Mouse (Mus musculus): ENCODE results near the gene Armcx6. TPM values are rescaled to one million over a fixed set of nuclear protein-coding genes. Genes with fewer than 3 reads are reported as not detected.
"Not testable (repeated sequence)": the region's sequence is repeated elsewhere in the genome, so short reads cannot be mapped to it uniquely, and the experiment has no call there.

The Armcx6 gene
- polyA plus RNA-seq, 1 experiment from 2014 or later: 26.6 TPM

DNA sequence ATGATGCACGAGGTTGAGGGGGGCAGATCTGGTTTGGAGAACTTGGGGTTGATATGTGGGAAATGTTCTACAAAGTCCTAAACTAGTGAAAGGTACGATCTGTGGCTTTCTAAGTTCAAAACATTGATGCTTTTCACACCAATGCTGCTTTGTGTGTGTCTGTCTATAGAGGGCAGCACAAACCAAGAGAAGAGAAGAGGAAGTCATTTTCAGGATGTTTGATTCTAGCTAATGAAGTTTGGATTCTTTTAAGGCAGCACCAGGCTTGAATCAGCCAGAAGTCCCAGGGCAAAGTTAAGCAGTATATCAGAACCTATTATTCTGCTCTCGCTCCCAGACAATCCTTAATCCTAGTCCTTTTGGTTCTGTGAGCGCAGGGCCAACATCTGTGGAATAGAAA lies 21.4 kb downstream of the Armcx6 start:
- Histone ChIP-seq H3K27ac (no peak overlapping the region), H3K4me3 (no peak overlapping the region), H3K9ac (no peak overlapping the region), H3K27me3 (replicated peaks) (no peaks in the 10 kb centered on the region), H3K4me2 (replicated peaks) (no peak overlapping the region), H3K4me1 (no peaks in the 10 kb centered on the region), H3K9me3 (no peaks in the 10 kb centered on the region), H3K36me3 (no peaks in the 10 kb centered on the region)
- ATAC-seq (ENCODE audit: low FRiP score, low read depth): no peak
- 46% methylated on average over 4 of the region's 4 CpGs for WGBS

DNA sequence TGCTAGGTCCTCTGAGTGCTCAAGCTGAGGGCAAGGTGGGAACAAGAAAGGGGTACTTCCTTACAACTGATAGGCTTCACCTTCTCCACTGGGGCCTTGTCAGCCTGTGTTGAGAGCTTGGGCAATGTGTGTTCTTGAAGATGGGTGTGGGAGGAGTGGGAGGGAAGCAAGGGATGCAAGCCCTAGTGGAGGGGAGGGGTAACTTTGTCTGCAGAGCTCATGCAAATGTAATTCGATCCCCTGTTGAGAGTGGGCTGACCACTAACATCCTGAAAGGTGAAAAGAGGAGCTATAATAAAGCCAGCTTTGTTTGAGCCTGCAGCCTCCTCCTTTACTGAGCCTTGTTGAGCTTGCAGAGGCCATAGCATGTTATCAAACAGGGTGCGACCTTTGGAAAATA lies 27.5 kb downstream of the Armcx6 start:
- H3K4me2 ChIP-seq (replicated peaks); H3K4me1 ChIP-seq; H3K4me3 ChIP-seq; H3K36me3 ChIP-seq; ATAC-seq (ENCODE audit: low FRiP score, low read depth); H3K27me3 ChIP-seq (replicated peaks); H3K27ac ChIP-seq; H3K9ac ChIP-seq; H3K9me3 ChIP-seq: not testable (repeated sequence)
- WGBS: 14% methylated on average over 2 of the region's 2 CpGs

DNA sequence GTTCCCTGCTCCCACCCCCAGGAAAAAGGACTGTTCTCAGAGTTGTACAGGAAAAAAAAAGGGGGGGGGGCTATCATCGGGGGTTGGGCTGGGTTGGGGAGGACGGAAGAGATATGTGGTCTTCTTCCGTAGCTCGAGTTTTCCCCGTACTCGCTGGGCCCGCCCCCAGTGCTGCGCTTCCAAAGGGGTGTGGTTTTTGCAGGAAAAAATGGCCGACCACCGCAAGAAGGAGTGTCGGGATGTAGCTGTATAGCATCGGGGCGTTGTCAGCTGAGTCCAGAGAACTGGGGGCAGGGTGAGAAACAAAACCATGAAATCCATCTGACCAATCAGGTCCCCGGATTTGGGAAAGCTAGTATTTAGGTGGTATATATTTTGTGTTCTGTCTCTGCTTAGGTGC lies 32.7 kb downstream of the Armcx6 start:
- 25% methylated on average over 14 of the region's 14 CpGs for WGBS
- Histone ChIP-seq H3K4me1 (no peaks in the 10 kb centered on the region), H3K27me3 (replicated peaks) (no peaks in the 10 kb centered on the region), H3K9me3 (no peaks in the 10 kb centered on the region), H3K4me2 (replicated peaks) (peak overlapping the region; percentile 54), H3K9ac (peak overlapping the region; percentile 70), H3K27ac (peak overlapping the region; percentile 90; the same call in 1 of the 2 replicates), H3K4me3 (peak overlapping the region; percentile 47), H3K36me3 (peaks cover 10% of the 10 kb centered on the region)
- peak; percentile 82 for ATAC-seq (ENCODE audit: low FRiP score, low read depth)

DNA sequence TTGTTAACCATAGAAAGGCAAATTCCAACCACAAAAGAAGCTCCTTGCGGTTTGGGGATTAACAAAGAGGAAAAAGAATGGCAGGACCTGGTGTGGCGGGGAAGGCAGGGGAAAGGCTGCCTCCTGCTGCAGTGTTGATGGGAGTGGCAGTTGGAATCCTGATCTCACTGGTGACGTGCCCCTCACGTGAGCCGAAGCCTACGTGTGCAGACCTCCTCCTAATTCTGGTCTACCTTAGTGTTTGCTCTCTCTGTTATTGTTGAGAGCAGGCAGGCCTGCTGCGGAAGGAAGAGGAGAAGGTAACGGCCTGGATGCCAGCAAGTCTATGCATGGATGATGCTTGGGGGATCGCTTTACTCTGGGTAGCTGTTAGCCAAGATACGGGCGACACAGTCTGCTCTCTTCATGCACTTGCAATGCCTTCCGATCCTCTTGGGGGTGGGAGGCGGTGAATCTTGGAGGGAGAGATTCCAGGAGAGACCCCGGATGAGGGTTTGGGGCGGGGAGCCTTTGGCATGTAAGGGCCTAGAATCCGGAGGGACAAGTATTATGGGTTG lies 33.4 kb downstream of the Armcx6 start, which contains the start of gene Armcx1:
Gene Armcx1 (plus strand): TSS at position 212 of the 557 bp plus-strand sequence.
- Histone ChIP-seq H3K4me3 (peak within 1 kb of the TSS; percentile 47), H3K4me2 (replicated peaks) (peak within 1 kb of the TSS; percentile 54)

DNA sequence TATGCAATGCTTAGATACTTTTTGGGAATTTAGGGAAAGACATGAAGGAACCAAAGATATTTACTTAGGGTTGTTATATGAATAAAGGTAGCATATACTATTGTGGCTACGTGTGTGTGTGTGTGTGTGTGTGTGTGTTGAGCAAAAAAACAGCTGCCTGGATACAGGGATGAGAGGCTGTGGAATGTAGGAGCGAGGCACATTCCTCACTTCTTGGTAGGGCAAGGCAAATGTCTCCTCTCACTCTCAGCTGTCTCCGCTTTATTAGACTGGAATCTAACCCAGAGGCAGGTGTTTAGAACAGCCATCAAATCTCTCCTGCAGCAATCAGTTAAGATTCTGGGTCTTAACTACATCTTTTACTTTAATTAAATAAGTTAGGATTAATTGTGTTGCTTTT lies 34.4 kb downstream of the Armcx6 start:
- H3K27me3 ChIP-seq (replicated peaks): no peaks in the 10 kb centered on the region
- no peak for ATAC-seq (ENCODE audit: low FRiP score, low read depth)
- H3K27ac ChIP-seq: no peak overlapping the region
- no peak overlapping the region for H3K9ac ChIP-seq
- no peak overlapping the region for H3K4me3 ChIP-seq
- no peaks in the 10 kb centered on the region for H3K9me3 ChIP-seq
- H3K36me3 ChIP-seq: peaks cover 10% of the 10 kb centered on the region
- WGBS: 37% methylated on average over 3 of the region's 3 CpGs
- no peak overlapping the region for H3K4me2 ChIP-seq (replicated peaks)
- no peaks in the 10 kb centered on the region for H3K4me1 ChIP-seq

More for the DNA sequence above, 33.4 kb downstream of the Armcx6 start, which contains the start of gene Armcx1:
- H3K9ac ChIP-seq: peak within 1 kb of the TSS; percentile 70
- H3K27me3 ChIP-seq (replicated peaks): no peaks in the 10 kb centered on the region
- H3K9me3 ChIP-seq: no peaks in the 10 kb centered on the region
- peak; percentile 95 for ATAC-seq (ENCODE audit: low FRiP score, low read depth)
- 17% methylated on average over 16 of the region's 16 CpGs for WGBS
- H3K36me3 ChIP-seq: peaks cover 10% of the 10 kb centered on the region
- peak within 1 kb of the TSS; percentile 90 for H3K27ac ChIP-seq
- no peaks in the 10 kb centered on the region for H3K4me1 ChIP-seq

Small RNA genes lying within 50 kb of the gene (microRNA-seq; reads per million reads assigned to microRNA genes)
- not detected for gene Mir7093

Other genes starting within 250 kb of the Armcx6 start
- 45.8 and 48.5 TPM in 2 replicates for gene Timm8a1, start 209.6 kb downstream of the Armcx6 start, polyA plus RNA-seq (2016; fragmentation: Nextera tagmentation; extraction: Ambion mirVana)
- gene Btk, start 167.8 kb downstream of the Armcx6 start, polyA plus RNA-seq (2016; fragmentation: Nextera tagmentation; extraction: Ambion mirVana): 1.2 and 1.3 TPM in 2 replicates
- gene Rpl36a, start 165.8 kb downstream of the Armcx6 start, polyA plus RNA-seq (2016; fragmentation: Nextera tagmentation; extraction: Ambion mirVana): 239 and 257 TPM in 2 replicates
- 3.6 and 4.5 TPM in 2 replicates for gene Gla, start 150.3 kb downstream of the Armcx6 start, polyA plus RNA-seq (2016; fragmentation: Nextera tagmentation; extraction: Ambion mirVana)
- gene Hnrnph2, start 150.2 kb downstream of the Armcx6 start, polyA plus RNA-seq (2016; fragmentation: Nextera tagmentation; extraction: Ambion mirVana): 177 and 186 TPM in 2 replicates
- gene Armcx4, start 64.9 kb downstream of the Armcx6 start, polyA plus RNA-seq (2016; fragmentation: Nextera tagmentation; extraction: Ambion mirVana): 6.4 and 7.0 TPM in 2 replicates
- 73.5 and 74.7 TPM in 2 replicates for gene Armcx1, start 33.5 kb downstream of the Armcx6 start, polyA plus RNA-seq (2016; fragmentation: Nextera tagmentation; extraction: Ambion mirVana)
- 63.4 and 69.2 TPM in 2 replicates for gene Armcx3, start 5.2 kb upstream of the Armcx6 start, polyA plus RNA-seq (2016; fragmentation: Nextera tagmentation; extraction: Ambion mirVana)
- gene Armcx2, start 57.8 kb upstream of the Armcx6 start, polyA plus RNA-seq (2016; fragmentation: Nextera tagmentation; extraction: Ambion mirVana): 80.6 and 86.2 TPM in 2 replicates
- gene Nxf2, start 213.3 kb upstream of the Armcx6 start, polyA plus RNA-seq (2016; fragmentation: Nextera tagmentation; extraction: Ambion mirVana): 0.22 and 0.64 TPM in 2 replicates

Measured in neural tube, embryonic 12.5 days (tissue).